Mouse (Mus musculus): ENCODE results near the gene Xlr4b. TPM values are rescaled to one million over a fixed set of nuclear protein-coding genes. Genes with fewer than 3 reads are reported as not detected.
"Not testable (repeated sequence)": the region's sequence is repeated elsewhere in the genome, so short reads cannot be mapped to it uniquely, and the experiment has no call there.

Gene Xlr4b
- total RNA-seq (2017), result 20.1 and 36.6 TPM in 2 replicates

DNA sequence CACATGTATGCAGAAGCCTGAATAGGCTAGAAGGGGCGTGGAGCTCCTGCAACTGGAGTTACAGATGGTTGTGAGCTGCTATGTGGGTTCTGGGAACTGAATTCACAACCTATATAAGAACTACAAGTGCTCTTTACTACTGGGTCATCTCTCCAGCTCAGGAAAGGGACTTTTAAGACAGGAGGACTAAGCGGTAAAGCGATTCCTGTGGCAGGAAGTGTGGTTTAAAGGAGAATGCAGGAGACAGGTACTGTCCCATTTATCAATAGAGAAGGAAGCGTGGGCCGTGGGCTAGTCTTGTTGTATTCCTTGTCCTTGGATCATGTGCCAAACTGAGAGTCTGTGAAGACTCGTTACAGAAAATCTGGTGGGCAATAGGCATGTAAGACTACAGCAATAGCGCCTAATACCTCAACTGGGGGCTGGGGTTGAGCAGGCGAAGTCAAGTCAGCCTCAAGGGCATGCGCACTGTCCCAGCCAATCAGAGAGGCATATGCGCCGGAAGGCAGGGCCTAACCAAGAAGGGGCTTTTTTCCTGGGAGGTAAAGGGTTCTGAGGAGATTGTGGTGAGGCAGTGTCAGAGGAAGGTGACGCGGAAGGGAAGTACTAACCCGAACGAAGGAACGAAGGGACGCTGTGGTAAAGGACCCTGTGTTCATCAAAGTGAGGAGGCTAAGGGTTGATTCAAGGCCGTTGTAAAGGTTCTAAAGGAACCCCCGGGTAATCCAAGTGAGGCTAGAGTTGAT, at the start of gene Xlr4b:
Gene Xlr4b, plus strand, starts transcription at position 515 of the 746 bp plus-strand sequence.
- ATAC-seq (replicated peaks; ENCODE audit: low read depth, poor library complexity, severe bottlenecking), result 0 out of 2 replicates have a peak, but pooled peaks have one; percentile 29

DNA sequence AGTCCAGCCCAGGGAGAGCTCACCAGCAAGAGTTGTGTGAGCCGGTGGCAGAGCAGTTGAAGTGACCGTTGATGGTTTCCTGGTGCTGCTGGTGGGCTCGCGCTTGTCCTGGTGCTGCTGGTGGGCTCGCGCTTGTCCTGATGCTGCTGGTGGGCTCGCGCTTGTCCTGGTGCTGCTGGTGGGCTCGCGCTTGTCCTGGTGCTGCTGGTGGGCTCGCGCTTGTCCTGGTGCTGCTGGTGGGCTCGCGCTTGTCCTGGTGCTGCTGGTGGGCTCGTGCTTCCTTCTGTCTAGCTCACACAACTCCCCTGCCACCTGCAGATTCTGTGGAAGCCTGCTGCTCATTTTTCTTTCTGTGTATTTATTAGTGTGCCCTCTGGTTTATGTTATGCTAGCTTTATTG, 37.2 kb upstream of the Xlr4b start, which contains the start of gene Spin2d:
Gene Spin2d, minus strand, starts transcription at position 101 of the 400 bp plus-strand sequence.
- not testable (repeated sequence) for ATAC-seq (replicated peaks; ENCODE audit: low read depth, poor library complexity, severe bottlenecking)

DNA sequence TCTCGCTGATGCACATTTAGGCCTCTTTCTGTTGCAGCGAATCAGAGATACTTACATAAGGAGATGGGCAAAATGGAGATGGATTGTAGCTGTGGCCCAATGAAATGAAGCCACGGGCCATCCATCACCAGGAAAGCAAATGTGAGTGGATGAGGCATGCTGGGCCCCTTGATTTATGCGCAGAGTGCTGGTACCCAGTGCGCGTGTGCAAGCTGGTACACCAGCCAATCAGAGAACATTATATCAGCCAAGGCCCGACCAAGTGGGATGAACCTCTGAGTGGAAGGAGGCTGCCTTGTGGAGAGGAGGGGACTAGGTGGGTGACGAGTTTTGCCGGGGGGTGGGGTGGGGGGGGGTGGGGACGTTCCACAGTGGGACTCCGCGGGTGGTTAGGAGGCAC, 22.2 kb upstream of the Xlr4b start, which contains the start of gene Xlr3b:
Gene Xlr3b, plus strand, starts transcription at position 274 of the 400 bp plus-strand sequence.
- ATAC-seq (replicated peaks; ENCODE audit: low read depth, poor library complexity, severe bottlenecking), result peak; percentile 60

DNA sequence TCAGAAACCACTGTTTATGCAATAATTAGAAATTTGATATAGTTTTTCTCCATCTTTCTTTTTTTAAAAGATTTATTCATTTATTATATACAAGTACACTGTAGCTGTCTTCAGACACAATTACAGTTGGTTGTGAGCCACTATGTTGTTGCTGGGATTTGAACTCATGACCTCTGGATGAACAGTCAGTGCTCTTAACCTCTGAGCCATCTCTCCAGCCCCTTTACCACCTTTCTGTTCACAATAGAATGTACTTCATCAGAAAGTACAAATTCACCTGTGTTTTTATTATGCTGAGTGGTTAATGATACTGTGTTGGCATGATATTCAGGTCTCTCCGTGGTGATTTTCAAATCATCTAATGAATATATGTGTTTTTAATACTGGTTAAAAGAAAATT, 11.2 kb downstream of the Xlr4b start:
- no peak for ATAC-seq (replicated peaks; ENCODE audit: low read depth, poor library complexity, severe bottlenecking)

DNA sequence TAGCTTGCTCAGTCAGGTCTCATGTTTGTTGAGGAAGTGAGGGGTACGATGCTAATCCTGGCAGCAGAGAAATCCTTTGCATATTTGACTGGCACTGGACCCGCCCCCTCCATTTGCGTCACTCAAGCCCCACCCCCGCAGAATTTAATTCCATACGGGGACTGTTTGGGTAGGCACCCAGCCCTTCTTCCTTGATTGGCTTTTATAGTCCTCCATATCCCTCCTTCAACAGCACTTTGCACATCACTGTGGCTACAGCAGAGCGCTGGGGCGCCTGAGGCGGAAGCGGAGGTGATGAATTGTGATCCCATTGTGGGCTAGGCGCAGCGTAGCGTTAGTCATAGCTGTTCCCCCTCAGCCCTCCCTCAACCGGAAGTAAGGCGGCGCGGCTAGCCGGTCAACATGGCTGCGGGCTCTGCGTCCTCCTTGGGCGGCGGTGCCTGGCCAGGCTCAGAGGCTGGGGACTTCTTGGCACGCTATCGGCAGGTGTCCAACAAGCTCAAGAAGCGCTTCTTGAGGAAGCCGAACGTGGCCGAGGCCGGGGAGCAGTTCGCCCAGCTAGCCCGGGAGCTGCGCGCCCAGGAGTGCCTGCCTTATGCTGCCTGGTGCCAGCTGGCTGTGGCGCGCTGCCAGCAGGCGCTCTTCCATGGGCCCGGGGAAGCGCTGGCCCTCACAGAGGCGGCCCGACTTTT, 13.9 kb downstream of the Xlr4b start, which contains the start of gene F8a:
Gene F8a, plus strand, starts transcription at position 378 of the 692 bp plus-strand sequence.
- ATAC-seq (replicated peaks; ENCODE audit: low read depth, poor library complexity, severe bottlenecking), result peak; percentile 94

DNA sequence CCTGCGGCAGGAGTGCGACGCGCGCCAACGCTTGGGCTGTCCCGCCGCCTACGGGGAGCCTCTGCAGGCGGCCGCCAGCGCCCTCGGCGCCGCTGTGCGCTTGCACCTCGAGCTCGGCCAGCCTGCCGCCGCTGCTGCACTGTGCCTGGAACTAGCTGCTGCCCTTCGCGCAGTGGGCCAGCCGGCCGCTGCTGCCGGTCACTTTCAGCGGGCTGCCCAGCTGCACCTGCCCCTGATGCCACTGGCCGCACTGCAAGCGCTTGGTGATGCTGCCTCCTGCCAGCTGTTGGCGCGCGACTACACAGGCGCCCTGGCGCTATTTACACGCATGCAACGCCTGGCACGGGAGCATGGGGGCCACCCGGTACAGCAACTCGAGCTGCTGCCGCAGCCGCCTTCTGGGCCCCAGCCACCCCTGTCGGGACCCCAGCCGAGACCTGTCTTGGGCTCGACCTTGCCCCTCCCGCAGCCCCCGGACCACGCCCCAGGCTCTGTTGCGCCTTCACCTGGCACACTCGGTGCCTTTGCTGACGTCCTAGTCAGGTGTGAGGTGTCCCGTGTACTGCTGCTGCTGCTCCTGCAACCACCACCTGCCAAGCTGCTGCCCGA, 14.6 kb downstream of the Xlr4b start:
- ATAC-seq (replicated peaks; ENCODE audit: low read depth, poor library complexity, severe bottlenecking), result peak; percentile 50

DNA sequence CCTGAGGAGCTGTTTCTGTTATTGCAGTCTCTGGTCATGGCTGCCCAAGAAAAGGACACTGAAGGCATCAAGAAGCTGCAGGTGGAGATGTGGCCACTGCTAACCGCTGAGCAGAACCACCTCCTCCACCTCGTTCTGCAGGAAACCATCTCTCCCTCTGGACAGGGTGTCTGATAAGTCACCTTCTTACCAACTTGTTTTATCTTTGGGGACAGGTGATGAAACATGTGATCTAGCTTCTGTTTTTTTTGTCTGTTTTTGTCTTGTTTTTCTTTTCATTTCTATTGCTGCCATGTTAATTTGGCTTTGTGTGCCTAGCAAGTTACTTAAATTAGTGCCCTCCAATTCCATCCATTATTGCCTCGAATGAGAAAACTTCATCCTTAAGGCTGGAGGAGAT, 15.2 kb downstream of the Xlr4b start:
- ATAC-seq (replicated peaks; ENCODE audit: low read depth, poor library complexity, severe bottlenecking), result no peak

DNA sequence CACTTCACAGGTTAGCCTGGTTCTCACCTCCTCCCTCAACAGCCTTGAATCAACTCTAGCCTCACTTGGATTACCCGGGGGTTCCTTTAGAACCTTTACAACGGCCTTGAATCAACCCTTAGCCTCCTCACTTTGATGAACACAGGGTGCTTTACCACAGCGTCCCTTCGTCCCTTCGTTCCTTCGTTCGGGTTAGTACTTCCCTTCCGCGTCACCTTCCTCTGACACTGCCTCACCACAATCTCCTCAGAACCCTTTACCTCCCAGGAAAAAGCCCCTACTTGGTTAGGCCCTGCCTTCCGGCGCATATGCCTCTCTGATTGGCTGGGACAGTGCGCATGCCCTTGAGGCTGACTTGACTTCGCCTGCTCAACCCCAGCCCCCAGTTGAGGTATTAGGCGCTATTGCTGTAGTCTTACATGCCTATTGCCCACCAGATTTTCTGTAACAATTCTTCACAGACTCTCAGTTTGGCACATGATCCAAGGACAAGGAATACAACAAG, 28.7 kb downstream of the Xlr4b start, which contains the start of gene Xlr4c:
Gene Xlr4c, minus strand, starts transcription at position 310 of the 505 bp plus-strand sequence.
- not testable (repeated sequence) for ATAC-seq (replicated peaks; ENCODE audit: low read depth, poor library complexity, severe bottlenecking)

DNA sequence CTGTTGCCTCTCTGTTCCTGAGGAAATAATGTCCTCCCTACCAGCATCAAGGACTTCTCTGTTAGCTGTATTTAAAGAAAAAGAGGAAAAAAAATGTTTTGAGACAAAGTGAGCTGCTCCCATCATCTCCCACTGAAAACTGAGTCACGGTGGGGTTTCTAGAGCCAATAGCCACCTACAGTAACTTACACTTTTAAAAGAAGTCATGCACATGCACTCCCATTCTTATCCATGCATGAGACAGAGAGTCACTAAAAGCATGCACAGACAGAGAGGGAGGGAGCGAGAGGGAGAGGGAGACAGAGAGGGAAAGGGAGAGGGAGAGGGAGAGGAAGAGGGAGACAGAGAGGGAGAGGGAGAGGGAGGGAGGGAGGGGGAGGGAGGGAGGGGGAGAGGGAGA, 48.3 kb downstream of the Xlr4b start:
- ATAC-seq (replicated peaks; ENCODE audit: low read depth, poor library complexity, severe bottlenecking), result not testable (repeated sequence)

DNA sequence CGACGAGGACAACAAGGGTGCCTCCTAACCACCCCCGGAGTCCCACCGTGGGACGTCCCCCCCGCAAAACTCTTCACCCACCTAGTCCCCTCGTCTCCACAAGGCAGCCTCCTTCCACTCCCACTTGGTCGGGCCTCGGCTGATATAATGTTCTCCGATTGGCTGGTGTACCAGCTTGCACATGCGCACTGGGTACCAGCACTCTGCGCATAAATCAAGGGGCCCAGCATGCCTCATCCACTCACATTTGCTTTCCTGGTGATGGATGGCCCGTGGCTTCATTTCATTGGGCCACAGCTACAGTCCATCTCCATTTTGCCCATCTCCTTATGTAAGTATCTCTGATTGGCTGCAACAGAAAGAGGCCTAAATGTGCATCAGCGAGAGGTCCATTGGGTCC, 51.1 kb downstream of the Xlr4b start, which contains the start of gene Xlr3c:
Gene Xlr3c, minus strand, starts transcription at position 121 of the 400 bp plus-strand sequence.
- not testable (repeated sequence) for ATAC-seq (replicated peaks; ENCODE audit: low read depth, poor library complexity, severe bottlenecking)

Other genes starting within 250 kb of the Xlr4b start
- 0.34 TPM in 1 of 2 replicates, not detected in the other for gene Zfp185, start 227.0 kb upstream of the Xlr4b start, total RNA-seq (2017)
- gene Pnma5, start 177.2 kb upstream of the Xlr4b start, total RNA-seq (2017), result not detected in 2 replicates
- not detected in 2 replicates for gene Pnma3, start 149.5 kb upstream of the Xlr4b start, total RNA-seq (2017)
- gene Xlr4a, start 131.9 kb upstream of the Xlr4b start, total RNA-seq (2017), result 11.7 and 42.1 TPM in 2 replicates
- gene Xlr3a, start 117.2 kb upstream of the Xlr4b start, total RNA-seq (2017), result 4.1 and 8.2 TPM in 2 replicates
- gene Gm14685, start 97.3 kb upstream of the Xlr4b start, total RNA-seq (2017), result not detected in 2 replicates
- gene Xlr5b, start 65.5 kb upstream of the Xlr4b start, total RNA-seq (2017), result not detected in 2 replicates
- not detected in 2 replicates for gene DXBay18, start 64.9 kb upstream of the Xlr4b start, total RNA-seq (2017)
- 1.1 TPM in 1 of 2 replicates, not detected in the other for gene Spin2d, start 37.3 kb upstream of the Xlr4b start, total RNA-seq (2017)
- gene Xlr3b, start 22.1 kb upstream of the Xlr4b start, total RNA-seq (2017), result 3.2 and 7.7 TPM in 2 replicates
- 4.7 and 7.4 TPM in 2 replicates for gene F8a, start 14.0 kb downstream of the Xlr4b start, total RNA-seq (2017)
- 5.8 and 6.2 TPM in 2 replicates for gene Xlr4c, start 28.8 kb downstream of the Xlr4b start, total RNA-seq (2017)
- not detected in 2 replicates for gene Xlr3c, start 51.1 kb downstream of the Xlr4b start, total RNA-seq (2017)
- not detected in 2 replicates for gene Xlr5a, start 78.6 kb downstream of the Xlr4b start, total RNA-seq (2017)
- gene Xlr5c, start 78.6 kb downstream of the Xlr4b start, total RNA-seq (2017), result not detected in 2 replicates
- gene Gm45015, start 122.5 kb downstream of the Xlr4b start, total RNA-seq (2017), result not detected in 2 replicates
- 9.8 and 10.1 TPM in 2 replicates for gene Zfp275, start 128.3 kb downstream of the Xlr4b start, total RNA-seq (2017)
- gene Gm18336, start 184.4 kb downstream of the Xlr4b start, total RNA-seq (2017), result not detected in 2 replicates
- gene Zfp92, start 196.8 kb downstream of the Xlr4b start, total RNA-seq (2017), result not detected in 2 replicates
- gene Trex2, start 221.0 kb downstream of the Xlr4b start, total RNA-seq (2017), result not detected in 2 replicates
- gene Haus7, start 244.7 kb downstream of the Xlr4b start, total RNA-seq (2017), result 46.3 and 111 TPM in 2 replicates